Mouse (Mus musculus) embryonic fibroblast, embryonic 13.5 days (primary cell): ENCODE measurements around the gene 2810004N23Rik.

ENCODE experiments used
- CTCF ChIP-seq: IDR thresholded peaks from 2 replicates; pipeline ENCODE4 v1.5.1; 2011; ENCODE audit warnings: mild to moderate bottlenecking, control low read depth, low read length, moderate library complexity, borderline replicate concordance; ENCODE audit not compliant: insufficient read depth
- POLR2A ChIP-seq: IDR thresholded peaks from 2 replicates; pipeline ENCODE4 v1.6.1; 2011; ENCODE audit warnings: low read depth, mild to moderate bottlenecking, control low read depth, low read length, moderate library complexity

GRCm38 (mm10) chr8:124820125-124820524 lies 42.8 kb downstream of the 2810004N23Rik start:
- TF ChIP-seq CTCF (no peak), POLR2A (no peak)
